Mouse (Mus musculus) neural tube, embryonic 12.5 days (tissue): ENCODE results near the gene Socs3. TPM values are rescaled to one million over a fixed set of nuclear protein-coding genes. Genes with fewer than 3 reads are reported as not detected.

Experiments
- ATAC-seq: fragments of 200-750 bp; cut with Nextera tagmentation; 2 replicates; pipeline ENCODE4 v1.8.0; 2017; ENCODE audit warnings: low read depth, mild to moderate bottlenecking, moderate TSS enrichment, moderate library complexity; ENCODE audit not compliant: low FRiP score
- H3K27ac ChIP-seq: fragments of 300-500 bp; sonication (generic); 2 replicates; pipeline ENCODE4 v1.5.1; 2016
- H3K27me3 ChIP-seq: fragments of 300-500 bp; sonication (generic); replicated peaks from 2 replicates; pipeline ENCODE4 v1.6.1; 2016; ENCODE audit warnings: mild to moderate bottlenecking
- H3K36me3 ChIP-seq: fragments of 300-500 bp; sonication (generic); 2 replicates; pipeline ENCODE4 v1.6.1; 2016; ENCODE audit warnings: mild to moderate bottlenecking
- H3K4me1 ChIP-seq: fragments of 300-500 bp; sonication (generic); 2 replicates; pipeline ENCODE4 v1.6.1; 2016
- H3K4me2 ChIP-seq: fragments of 300-500 bp; sonication (generic); replicated peaks from 2 replicates; pipeline ENCODE4 v1.6.1; 2016; ENCODE audit warnings: mild to moderate bottlenecking
- H3K4me3 ChIP-seq: fragments of 300-500 bp; sonication (generic); 2 replicates; pipeline ENCODE4 v1.5.1; 2016
- H3K9ac ChIP-seq: fragments of 300-500 bp; sonication (generic); 2 replicates; pipeline ENCODE4 v1.6.1; 2016; ENCODE audit warnings: mild to moderate bottlenecking
- H3K9me3 ChIP-seq: fragments of 300-500 bp; sonication (generic); 2 replicates; pipeline ENCODE4 v1.6.1; 2016; ENCODE audit warnings: mild to moderate bottlenecking
- WGBS: fragments of 180-500 bp; shearing (Covaris S2); methylation state at CpG from one replicate; pipeline ENCODE4 v1.1.7; 2016; 5-methylcytosine and 5-hydroxymethylcytosine counted together
- polyA plus RNA-seq: library from polyadenylated mRNA; unstranded; fragments of >200 nt; fragmentation: Nextera tagmentation; extraction: Ambion mirVana; gene quantifications from 2 replicates; pipeline ENCODE4 v1.2.1, GENCODE M21; 2016

Socs3 gene
- polyA plus RNA-seq, 1 experiment from 2014 or later = 9.2 TPM

GRCm38 (mm10) chr11:118003718-118004117, 33.9 kb upstream of the Socs3 start:
- Histone ChIP-seq H3K9ac (no peak overlapping the region), H3K4me3 (no peak overlapping the region), H3K27me3 (no peaks in the 10 kb centered on the region), H3K4me1 (peaks cover 8% of the 10 kb centered on the region), H3K4me2 (no peak overlapping the region), H3K27ac (no peak overlapping the region), H3K36me3 (peaks cover 73% of the 10 kb centered on the region), H3K9me3 (no peaks in the 10 kb centered on the region)
- 82% methylated on average over 5 of the region's 5 CpGs for WGBS
- no peak for ATAC-seq

DNA sequence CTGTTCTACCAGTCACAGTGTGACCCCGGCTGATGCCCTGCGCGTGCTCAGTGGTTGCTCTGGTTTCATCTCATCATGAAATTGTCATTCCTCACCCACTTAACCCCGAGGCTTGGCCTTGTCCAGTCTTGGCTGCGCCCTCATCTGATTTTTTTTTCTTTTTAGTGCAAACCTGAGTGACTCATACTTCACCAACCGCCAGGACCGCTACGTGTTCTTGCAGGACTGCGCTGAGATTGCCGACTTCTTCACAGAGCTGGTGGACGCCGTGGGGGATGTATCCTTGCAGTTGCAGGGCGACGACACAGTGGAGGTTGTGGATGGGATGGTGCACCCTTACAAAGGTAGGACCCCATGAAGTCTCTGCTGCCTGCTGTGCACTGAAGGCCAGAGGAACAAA, 33.3 kb upstream of the Socs3 start:
- Histone ChIP-seq H3K9ac (no peak overlapping the region), H3K4me1 (peaks cover 8% of the 10 kb centered on the region), H3K4me2 (no peak overlapping the region), H3K36me3 (peaks cover 73% of the 10 kb centered on the region), H3K27me3 (no peaks in the 10 kb centered on the region), H3K27ac (no peak overlapping the region), H3K4me3 (no peak overlapping the region), H3K9me3 (no peaks in the 10 kb centered on the region)
- no peak for ATAC-seq
- 95% methylated on average over 14 of the region's 14 CpGs for WGBS

- 92% methylated on average over 7 of the region's 7 CpGs for WGBS
- H3K36me3 ChIP-seq = peaks cover 64% of the 10 kb centered on the region
- no peak overlapping the region for H3K9ac ChIP-seq
- no peaks in the 10 kb centered on the region for H3K9me3 ChIP-seq
- H3K27me3 ChIP-seq = no peaks in the 10 kb centered on the region
- H3K4me1 ChIP-seq = 0 out of 2 replicates have a peak, but pooled peaks cover under 1% of the 10 kb centered on the region
- H3K4me2 ChIP-seq = no peak overlapping the region
- H3K27ac ChIP-seq = no peak overlapping the region
- no peak for ATAC-seq
- H3K4me3 ChIP-seq = no peak overlapping the region
Measured at GRCm38 (mm10) chr11:118000565-118001215, 30.8 kb upstream of the Socs3 start.

DNA sequence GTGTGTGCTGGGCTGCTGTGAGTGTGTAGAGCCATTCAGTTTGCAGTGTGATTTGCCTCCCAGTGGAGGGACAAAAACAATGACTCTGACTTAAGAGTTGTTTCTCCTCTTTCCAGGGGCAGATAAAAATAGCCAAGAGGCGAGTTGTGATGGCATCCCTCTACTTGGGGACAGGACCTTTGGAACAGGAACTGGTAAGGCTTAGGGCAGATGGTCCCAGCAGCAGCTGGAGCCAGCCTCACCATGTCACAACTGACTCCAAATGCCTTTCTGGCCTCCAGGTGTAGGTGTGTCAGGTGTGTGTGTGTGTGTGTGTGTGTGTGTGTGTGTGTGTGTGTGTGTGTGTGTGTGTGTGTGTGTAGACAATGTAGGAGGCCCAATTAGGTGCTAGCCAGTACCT, 30.2 kb upstream of the Socs3 start:
- H3K4me1 ChIP-seq = peaks cover 6% of the 10 kb centered on the region
- 76% methylated on average over 1 of the region's 1 CpGs for WGBS

GRCm38 (mm10) chr11:117999260-117999934, 29.6 kb upstream of the Socs3 start:
- Histone ChIP-seq H3K36me3 (peaks cover 51% of the 10 kb centered on the region), H3K27ac (no peak overlapping the region), H3K4me3 (no peak overlapping the region), H3K9ac (no peak overlapping the region), H3K27me3 (no peaks in the 10 kb centered on the region), H3K4me1 (peaks cover 7% of the 10 kb centered on the region), H3K9me3 (no peaks in the 10 kb centered on the region), H3K4me2 (no peak overlapping the region)
- WGBS = 89% methylated on average over 6 of the region's 6 CpGs
- ATAC-seq = no peak

More for the DNA sequence above, 30.2 kb upstream of the Socs3 start:
- no peak overlapping the region for H3K9ac ChIP-seq
- H3K4me3 ChIP-seq = no peak overlapping the region
- no peak for ATAC-seq
- H3K27ac ChIP-seq = no peak overlapping the region
- no peak overlapping the region for H3K4me2 ChIP-seq
- H3K27me3 ChIP-seq = no peaks in the 10 kb centered on the region
- H3K36me3 ChIP-seq = peaks cover 58% of the 10 kb centered on the region
- H3K9me3 ChIP-seq = no peaks in the 10 kb centered on the region

- WGBS = 92% methylated on average over 4 of the region's 4 CpGs
- H3K9me3 ChIP-seq = no peaks in the 10 kb centered on the region
- no peak overlapping the region for H3K4me3 ChIP-seq
- H3K9ac ChIP-seq = no peak overlapping the region
- no peak overlapping the region for H3K4me2 ChIP-seq
- H3K27me3 ChIP-seq = no peaks in the 10 kb centered on the region
- no peak overlapping the region for H3K27ac ChIP-seq
- H3K36me3 ChIP-seq = peaks cover 40% of the 10 kb centered on the region
- peaks cover 10% of the 10 kb centered on the region for H3K4me1 ChIP-seq
- ATAC-seq = no peak
Measured at GRCm38 (mm10) chr11:117998356-117998755, 28.5 kb upstream of the Socs3 start.

DNA sequence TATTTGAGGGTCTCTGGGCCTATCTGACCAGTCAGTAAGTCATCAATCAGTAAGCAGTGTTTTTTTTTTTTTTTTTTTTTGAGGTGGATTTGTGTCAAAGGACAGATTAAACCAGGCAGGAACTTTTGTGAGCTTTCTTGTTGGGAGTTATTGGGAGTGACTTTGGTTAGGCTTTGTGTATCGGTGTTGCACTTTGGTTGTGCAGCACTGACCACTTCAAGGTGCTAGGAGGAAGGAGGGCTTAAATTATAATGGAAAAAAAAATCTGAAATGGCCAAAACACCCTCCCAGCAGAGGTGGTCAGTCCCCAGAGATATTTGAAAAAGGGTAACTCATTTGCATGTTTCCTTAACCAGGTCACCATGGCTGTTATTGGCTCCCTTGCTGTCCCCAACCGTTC, 27.2 kb upstream of the Socs3 start:
- Histone ChIP-seq H3K4me2 (no peak overlapping the region), H3K27me3 (no peaks in the 10 kb centered on the region), H3K9me3 (no peaks in the 10 kb centered on the region), H3K4me1 (peaks cover 10% of the 10 kb centered on the region), H3K9ac (no peak overlapping the region), H3K27ac (no peak overlapping the region), H3K4me3 (no peak overlapping the region), H3K36me3 (peaks cover 30% of the 10 kb centered on the region)
- 95% methylated on average over 2 of the region's 2 CpGs for WGBS
- ATAC-seq = no peak

- no peak overlapping the region for H3K27ac ChIP-seq
- H3K4me1 ChIP-seq = peaks cover 10% of the 10 kb centered on the region
- H3K9ac ChIP-seq = no peak overlapping the region
- H3K36me3 ChIP-seq = peaks cover 20% of the 10 kb centered on the region
- no peaks in the 10 kb centered on the region for H3K9me3 ChIP-seq
- no peaks in the 10 kb centered on the region for H3K27me3 ChIP-seq
- H3K4me2 ChIP-seq = no peak overlapping the region
- WGBS = 15% methylated on average over 3 of the region's 3 CpGs
- no peak for ATAC-seq
- H3K4me3 ChIP-seq = no peak overlapping the region
Measured at GRCm38 (mm10) chr11:117996066-117996465, 26.2 kb upstream of the Socs3 start.

GRCm38 (mm10) chr11:117995661-117996060, 25.8 kb upstream of the Socs3 start:
- WGBS = 44% methylated on average over 3 of the region's 3 CpGs
- Histone ChIP-seq H3K36me3 (peaks cover 16% of the 10 kb centered on the region), H3K4me3 (no peak overlapping the region), H3K4me1 (peaks cover 10% of the 10 kb centered on the region), H3K4me2 (no peak overlapping the region), H3K9ac (no peak overlapping the region), H3K27ac (no peak overlapping the region), H3K9me3 (no peaks in the 10 kb centered on the region), H3K27me3 (no peaks in the 10 kb centered on the region)
- ATAC-seq = no peak

- H3K4me1 ChIP-seq = peaks cover 10% of the 10 kb centered on the region
Measured at GRCm38 (mm10) chr11:117995255-117995654, 25.4 kb upstream of the Socs3 start.

DNA sequence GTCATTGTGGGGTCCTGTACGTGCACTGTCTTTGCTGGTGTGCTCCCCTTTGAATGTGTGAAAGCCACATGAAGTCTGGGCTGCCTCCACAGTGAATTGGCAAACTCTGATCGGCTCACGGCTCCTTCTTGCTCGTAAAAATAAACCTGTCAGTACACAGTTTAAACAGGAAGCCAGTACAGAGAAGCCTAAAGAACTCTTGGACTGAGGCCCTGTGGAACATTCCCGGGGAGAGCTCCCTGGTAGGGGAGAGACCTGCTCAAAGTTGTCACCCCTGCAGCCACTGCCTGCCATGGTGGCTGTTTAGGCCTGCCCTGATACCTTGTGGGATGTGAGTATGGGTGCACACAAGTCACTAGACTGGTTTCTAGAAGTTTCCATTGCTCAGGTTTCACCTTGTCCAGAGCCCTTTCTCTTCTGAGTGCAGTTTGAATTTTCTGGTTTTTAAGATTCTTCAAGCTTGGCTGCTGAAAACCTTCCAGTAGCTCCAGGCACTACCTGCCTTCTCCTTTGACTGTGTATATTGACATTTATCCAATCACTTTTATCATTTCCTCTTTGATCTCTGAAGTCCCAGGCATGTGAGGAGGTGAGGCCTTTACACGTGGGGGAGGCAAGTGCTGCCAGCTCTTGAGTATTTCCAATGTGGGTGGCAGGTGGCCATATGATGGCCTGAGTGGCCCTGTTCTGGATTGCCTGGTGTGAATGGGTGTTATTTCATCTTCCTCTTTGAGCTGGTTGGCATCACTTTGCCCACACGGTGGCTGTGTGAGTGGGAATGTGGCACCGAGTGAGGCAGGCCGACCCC, 24.6 kb upstream of the Socs3 start:
- 62% methylated on average over 9 of the region's 9 CpGs for WGBS
- Histone ChIP-seq H3K4me2 (no peak overlapping the region), H3K9ac (no peak overlapping the region), H3K36me3 (peaks cover 6% of the 10 kb centered on the region), H3K9me3 (no peaks in the 10 kb centered on the region), H3K4me3 (no peak overlapping the region), H3K27me3 (no peaks in the 10 kb centered on the region), H3K27ac (no peak overlapping the region), H3K4me1 (peaks cover 16% of the 10 kb centered on the region)
- ATAC-seq = no peak

More at GRCm38 (mm10) chr11:117995255-117995654, 25.4 kb upstream of the Socs3 start:
- ATAC-seq = no peak
- H3K4me2 ChIP-seq = no peak overlapping the region
- no peaks in the 10 kb centered on the region for H3K9me3 ChIP-seq
- 43% methylated on average over 2 of the region's 2 CpGs for WGBS
- no peaks in the 10 kb centered on the region for H3K27me3 ChIP-seq
- no peak overlapping the region for H3K9ac ChIP-seq
- no peak overlapping the region for H3K4me3 ChIP-seq
- no peak overlapping the region for H3K27ac ChIP-seq
- H3K36me3 ChIP-seq = peaks cover 12% of the 10 kb centered on the region
